Mouse (Mus musculus): ENCODE data around the gene Herpud1. TPM values are rescaled to one million over a fixed set of nuclear protein-coding genes. Genes with fewer than 3 reads are reported as not detected.

Herpud1 gene
- polyA plus RNA-seq, 1 experiment, result 417 TPM

DNA sequence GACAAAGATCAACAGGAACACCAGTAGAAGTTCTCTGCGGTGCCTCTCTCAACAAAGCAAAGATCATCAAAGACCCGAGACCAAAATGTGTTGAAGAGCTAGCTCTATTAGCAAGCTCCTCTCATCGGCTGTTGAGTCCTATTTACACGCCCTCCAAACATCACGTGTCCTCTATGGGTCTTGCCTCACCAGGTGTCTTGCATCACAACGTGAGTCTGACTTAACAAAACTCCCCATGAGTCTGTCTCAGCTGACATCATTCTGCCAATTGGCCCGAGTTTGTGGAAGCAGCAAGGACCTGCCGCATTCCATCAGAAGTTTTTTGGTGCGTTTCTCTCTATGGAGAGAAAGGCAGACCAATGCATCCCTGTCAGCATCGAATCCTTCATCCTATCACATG is 41.7 kb downstream of the Herpud1 start:
- no peaks in the 10 kb centered on the region for H3K36me3 ChIP-seq (ENCODE audit: control insufficient read depth, insufficient read depth, low read length)
- H3K4me3 ChIP-seq (ENCODE audit: insufficient read depth, low read depth, low read length), result no peak overlapping the region
- H3K4me1 ChIP-seq (ENCODE audit: control insufficient read depth, insufficient read depth, low read length), result no peaks in the 10 kb centered on the region
- 56% methylated on average over 10 of the region's 10 CpGs for WGBS
- no peak for DNase-seq
- no peak overlapping the region for H3K27ac ChIP-seq (ENCODE audit: insufficient read depth, low read depth, low read length)
- no peaks in the 10 kb centered on the region for H3K27me3 ChIP-seq (replicated peaks; ENCODE audit: control insufficient read depth, insufficient read depth, low read length)
- no peak for TF ChIP-seq POLR2A (IDR thresholded peaks at IDR 0.05; ENCODE audit: low read depth, low read length)
- TF ChIP-seq CTCF (conservative IDR thresholded peaks at IDR 0.05; ENCODE audit: insufficient read depth, insufficient read length, low read depth, low read length), result no peak

DNA sequence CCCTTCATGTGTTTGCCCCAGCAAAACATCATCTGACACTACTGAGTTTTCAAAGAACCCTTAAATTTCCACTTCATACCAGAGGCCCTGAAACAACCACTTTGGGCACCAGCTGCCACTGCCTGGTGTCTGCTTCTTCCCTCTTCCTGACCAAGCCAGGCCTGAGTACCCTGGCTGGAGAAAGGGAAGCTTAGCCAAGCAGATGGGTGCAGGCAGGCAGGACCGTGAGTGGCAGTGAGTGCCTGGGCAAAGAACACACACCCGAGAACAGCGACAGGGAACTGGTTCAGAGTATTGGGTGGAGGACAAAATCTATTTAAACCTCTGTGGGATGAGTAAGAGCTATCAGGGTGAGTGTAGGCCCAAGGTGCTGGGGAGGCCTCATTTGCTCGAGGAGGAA is 42.2 kb downstream of the Herpud1 start:
- H3K4me1 ChIP-seq (ENCODE audit: control insufficient read depth, insufficient read depth, low read length), result no peaks in the 10 kb centered on the region
- no peak overlapping the region for H3K27ac ChIP-seq (ENCODE audit: insufficient read depth, low read depth, low read length)
- WGBS, result 75% methylated on average over 4 of the region's 4 CpGs
- no peak for DNase-seq
- no peak overlapping the region for H3K4me3 ChIP-seq (ENCODE audit: insufficient read depth, low read depth, low read length)
- no peaks in the 10 kb centered on the region for H3K27me3 ChIP-seq (replicated peaks; ENCODE audit: control insufficient read depth, insufficient read depth, low read length)
- TF ChIP-seq POLR2A (IDR thresholded peaks at IDR 0.05; ENCODE audit: low read depth, low read length), result no peak
- TF ChIP-seq CTCF (conservative IDR thresholded peaks at IDR 0.05; ENCODE audit: insufficient read depth, insufficient read length, low read depth, low read length), result no peak
- H3K36me3 ChIP-seq (ENCODE audit: control insufficient read depth, insufficient read depth, low read length), result no peaks in the 10 kb centered on the region

DNA sequence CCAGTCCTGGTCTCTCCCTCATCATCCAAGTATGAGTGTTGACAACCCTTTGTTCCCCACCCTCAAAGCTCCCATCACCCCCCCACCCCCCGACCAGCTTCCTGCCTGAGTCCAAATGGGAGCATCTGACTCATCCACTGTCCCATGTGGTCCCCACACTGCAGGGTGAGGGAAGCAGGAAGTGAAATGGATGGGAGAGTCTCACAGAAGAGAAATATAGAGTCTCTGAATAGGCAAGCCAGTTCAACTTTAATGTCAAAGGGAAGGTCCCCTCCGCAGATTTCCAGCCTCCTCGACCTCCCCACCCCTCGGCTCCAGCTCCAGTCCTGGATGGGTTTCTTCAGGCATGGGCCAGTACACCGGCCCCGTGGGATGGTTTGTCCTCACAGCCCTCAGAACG is 43.1 kb downstream of the Herpud1 start:
- TF ChIP-seq POLR2A (IDR thresholded peaks at IDR 0.05; ENCODE audit: low read depth, low read length) (no peak), CTCF (conservative IDR thresholded peaks at IDR 0.05; ENCODE audit: insufficient read depth, insufficient read length, low read depth, low read length) (no peak)
- Histone ChIP-seq H3K4me1 (ENCODE audit: control insufficient read depth, insufficient read depth, low read length) (no peaks in the 10 kb centered on the region), H3K36me3 (ENCODE audit: control insufficient read depth, insufficient read depth, low read length) (no peaks in the 10 kb centered on the region), H3K4me3 (ENCODE audit: insufficient read depth, low read depth, low read length) (no peak overlapping the region), H3K27ac (ENCODE audit: insufficient read depth, low read depth, low read length) (no peak overlapping the region), H3K27me3 (replicated peaks; ENCODE audit: control insufficient read depth, insufficient read depth, low read length) (no peaks in the 10 kb centered on the region)
- 77% methylated on average over 7 of the region's 7 CpGs for WGBS
- DNase-seq, result no peak

DNA sequence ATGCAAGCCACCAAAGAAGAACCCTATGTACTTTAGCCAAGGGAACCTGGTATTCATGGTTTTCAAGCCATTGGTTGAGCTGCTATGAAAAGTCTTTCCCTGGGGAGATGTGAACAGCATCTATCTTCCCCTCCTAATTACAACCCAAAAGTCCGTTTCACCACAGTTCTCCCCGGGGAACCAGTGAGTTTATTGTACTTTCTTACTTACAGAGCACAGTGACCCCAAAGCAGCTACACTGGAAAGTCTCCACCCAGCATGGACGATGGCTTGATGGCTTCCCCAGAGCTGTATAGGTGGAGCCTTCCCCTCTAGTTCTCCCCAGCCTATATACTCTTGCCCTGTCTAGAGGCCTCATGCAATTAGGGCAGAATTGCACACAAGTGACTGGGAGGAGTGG is 46.0 kb downstream of the Herpud1 start:
- TF ChIP-seq POLR2A (IDR thresholded peaks at IDR 0.05; ENCODE audit: low read depth, low read length) (no peak), CTCF (conservative IDR thresholded peaks at IDR 0.05; ENCODE audit: insufficient read depth, insufficient read length, low read depth, low read length) (no peak)
- no peaks in the 10 kb centered on the region for H3K36me3 ChIP-seq (ENCODE audit: control insufficient read depth, insufficient read depth, low read length)
- no peaks in the 10 kb centered on the region for H3K4me1 ChIP-seq (ENCODE audit: control insufficient read depth, insufficient read depth, low read length)
- no peaks in the 10 kb centered on the region for H3K27me3 ChIP-seq (replicated peaks; ENCODE audit: control insufficient read depth, insufficient read depth, low read length)
- 77% methylated on average over 3 of the region's 3 CpGs for WGBS
- no peak overlapping the region for H3K27ac ChIP-seq (ENCODE audit: insufficient read depth, low read depth, low read length)
- DNase-seq, result no peak
- no peak overlapping the region for H3K4me3 ChIP-seq (ENCODE audit: insufficient read depth, low read depth, low read length)

DNA sequence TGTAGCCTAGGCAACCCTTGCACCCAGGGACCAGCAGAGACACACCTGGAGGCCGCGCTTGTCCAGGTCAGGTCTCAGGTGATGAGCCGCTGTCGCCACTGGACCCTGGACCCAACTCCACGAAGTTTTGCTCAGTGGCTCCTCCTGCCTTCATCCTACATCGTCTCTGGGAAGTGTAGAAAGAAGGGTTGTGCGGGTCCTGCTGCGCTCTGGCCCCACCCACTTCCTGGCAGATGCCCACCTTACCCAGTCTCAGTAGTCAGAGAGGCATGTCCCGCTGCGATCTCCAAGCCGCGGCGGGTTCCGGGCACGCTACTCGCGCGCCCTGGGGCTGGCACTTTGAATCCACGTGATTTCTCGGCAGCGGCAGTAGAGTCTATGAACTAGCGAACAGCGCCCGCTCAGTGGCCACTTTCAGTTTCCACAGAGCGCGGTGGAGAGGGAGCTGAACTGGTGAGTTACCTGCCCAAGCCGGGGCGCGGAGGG is 47.8 kb downstream of the Herpud1 start, which contains the start of gene Nlrc5:
Gene Nlrc5 (plus strand): TSS at position 376 of the 486 bp plus-strand sequence.
- no peak within 1 kb of the TSS for H3K27ac ChIP-seq (ENCODE audit: insufficient read depth, low read depth, low read length)
- peak; percentile 88 for DNase-seq
- no peaks in the 10 kb centered on the region for H3K36me3 ChIP-seq (ENCODE audit: control insufficient read depth, insufficient read depth, low read length)
- H3K4me3 ChIP-seq (ENCODE audit: insufficient read depth, low read depth, low read length), result peak within 1 kb of the TSS; percentile 72
- under 1% methylated on average over 29 of the region's 29 CpGs for WGBS
- H3K27me3 ChIP-seq (replicated peaks; ENCODE audit: control insufficient read depth, insufficient read depth, low read length), result no peaks in the 10 kb centered on the region
- H3K4me1 ChIP-seq (ENCODE audit: control insufficient read depth, insufficient read depth, low read length), result no peaks in the 10 kb centered on the region
- TF ChIP-seq CTCF (conservative IDR thresholded peaks at IDR 0.05; ENCODE audit: insufficient read depth, insufficient read length, low read depth, low read length) (0 out of 2 replicates have a peak, but pooled peaks have one; percentile 17), POLR2A (IDR thresholded peaks at IDR 0.05; ENCODE audit: low read depth, low read length) (no peak)

DNA sequence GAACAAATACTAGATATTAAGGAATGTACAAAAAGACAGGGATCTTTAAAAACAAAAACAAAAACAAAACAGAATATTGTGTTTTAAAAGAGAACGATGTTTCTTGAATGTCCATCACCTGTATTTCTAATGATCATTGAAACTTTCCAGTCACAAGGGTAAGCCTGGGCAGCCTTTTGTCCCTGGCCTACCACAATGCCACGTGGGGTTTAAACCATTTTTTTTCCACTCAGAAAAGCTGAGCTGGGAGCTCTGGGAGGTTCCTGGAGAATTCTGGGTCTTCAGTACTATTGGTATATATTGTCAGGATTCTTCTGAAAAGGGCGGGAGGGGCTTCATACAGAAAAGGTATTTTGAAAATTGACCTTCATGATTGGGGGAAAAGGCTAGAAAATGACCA is 48.7 kb downstream of the Herpud1 start:
- H3K4me3 ChIP-seq (ENCODE audit: insufficient read depth, low read depth, low read length), result no peak overlapping the region
- no peaks in the 10 kb centered on the region for H3K27me3 ChIP-seq (replicated peaks; ENCODE audit: control insufficient read depth, insufficient read depth, low read length)
- no peak overlapping the region for H3K27ac ChIP-seq (ENCODE audit: insufficient read depth, low read depth, low read length)
- H3K4me1 ChIP-seq (ENCODE audit: control insufficient read depth, insufficient read depth, low read length), result no peaks in the 10 kb centered on the region
- no peaks in the 10 kb centered on the region for H3K36me3 ChIP-seq (ENCODE audit: control insufficient read depth, insufficient read depth, low read length)
- 82% methylated on average over 3 of the region's 3 CpGs for WGBS
- no peak for DNase-seq
- TF ChIP-seq POLR2A (IDR thresholded peaks at IDR 0.05; ENCODE audit: low read depth, low read length), result no peak
- TF ChIP-seq CTCF (conservative IDR thresholded peaks at IDR 0.05; ENCODE audit: insufficient read depth, insufficient read length, low read depth, low read length), result no peak

DNA sequence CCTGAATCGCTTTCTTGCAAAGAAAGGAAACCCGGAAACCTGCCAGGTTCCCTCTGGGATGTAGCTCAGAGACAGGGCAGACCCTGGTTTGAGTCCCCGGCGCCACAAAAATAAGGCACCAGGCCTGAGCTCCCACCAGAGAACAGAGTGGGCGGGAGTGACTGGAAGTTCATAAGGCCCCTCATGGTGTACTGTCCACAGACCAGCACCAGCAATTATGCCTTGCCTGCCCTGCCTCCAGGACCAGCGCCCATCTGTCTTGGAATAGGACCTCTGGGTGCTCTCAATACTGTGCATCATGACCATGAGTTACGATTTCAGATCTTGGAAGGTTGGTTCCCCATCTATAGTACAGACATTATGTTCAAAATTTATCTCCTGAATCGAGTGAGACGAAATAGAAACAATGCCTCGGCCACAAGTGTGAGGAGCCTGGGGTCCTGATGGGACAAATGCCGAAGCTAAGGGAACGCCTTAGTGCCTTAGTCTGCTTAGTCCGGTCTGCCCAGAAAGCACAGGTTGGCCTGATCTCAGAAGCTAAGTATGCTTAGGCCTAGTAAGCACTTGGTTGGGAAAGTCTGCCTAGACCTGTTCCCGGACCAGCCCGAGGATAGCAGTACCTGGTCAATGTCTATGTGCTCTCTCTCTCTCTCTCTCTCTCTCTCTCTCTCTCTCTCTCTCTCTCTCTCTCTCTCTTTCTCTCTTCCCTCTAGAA is 49.3 kb downstream of the Herpud1 start:
- H3K36me3 ChIP-seq (ENCODE audit: control insufficient read depth, insufficient read depth, low read length), result no peaks in the 10 kb centered on the region
- DNase-seq, result no peak
- H3K4me3 ChIP-seq (ENCODE audit: insufficient read depth, low read depth, low read length), result no peak overlapping the region
- H3K4me1 ChIP-seq (ENCODE audit: control insufficient read depth, insufficient read depth, low read length), result no peaks in the 10 kb centered on the region
- TF ChIP-seq CTCF (conservative IDR thresholded peaks at IDR 0.05; ENCODE audit: insufficient read depth, insufficient read length, low read depth, low read length), result no peak
- no peak for TF ChIP-seq POLR2A (IDR thresholded peaks at IDR 0.05; ENCODE audit: low read depth, low read length)
- no peak overlapping the region for H3K27ac ChIP-seq (ENCODE audit: insufficient read depth, low read depth, low read length)
- no peaks in the 10 kb centered on the region for H3K27me3 ChIP-seq (replicated peaks; ENCODE audit: control insufficient read depth, insufficient read depth, low read length)
- WGBS, result 96% methylated on average over 15 of the region's 15 CpGs
